Mouse (Mus musculus): Measurements from ENCODE around the gene Ncoa6.

DNA sequence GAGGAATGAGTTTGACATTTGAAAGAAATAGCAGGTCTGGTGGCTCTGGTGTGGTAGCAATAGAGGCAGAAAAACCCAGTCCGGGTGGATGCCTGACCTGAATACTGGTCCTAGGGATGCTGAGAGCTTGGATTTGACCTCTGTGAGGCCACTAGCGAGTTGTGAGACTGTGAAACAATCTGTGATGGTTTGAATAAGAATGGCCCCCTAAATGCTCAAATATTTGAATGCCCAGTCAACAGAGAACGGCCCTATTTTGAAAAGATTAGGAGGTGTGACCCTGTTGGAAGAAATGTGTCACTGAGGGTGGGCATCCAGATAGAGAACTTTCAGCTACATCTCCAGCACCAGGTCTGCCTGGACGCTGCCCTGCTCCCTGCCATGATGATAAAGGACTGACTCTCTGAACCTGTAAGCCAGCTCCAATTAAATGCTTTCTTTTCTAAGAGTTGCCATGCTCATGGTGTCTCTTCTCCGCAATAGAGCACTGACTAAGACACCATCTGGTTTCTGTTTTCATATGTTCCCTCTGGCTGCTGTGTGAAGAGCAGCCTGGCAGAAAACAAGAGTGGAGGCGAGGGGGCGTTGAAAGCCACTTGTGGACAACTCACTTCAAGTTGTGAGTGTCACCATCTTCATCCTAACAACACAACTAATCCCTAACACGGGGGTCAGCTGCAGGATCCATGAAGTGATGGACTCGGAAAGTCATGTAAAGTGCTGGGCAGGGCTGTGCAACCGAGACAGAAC lies 34.2 kb upstream of the Ncoa6 start:
- no peak for TF ChIP-seq POLR2AphosphoS2 (IDR thresholded peaks at IDR 0.05; ENCODE audit: insufficient read length, low read depth)
- no peak for TF ChIP-seq TCF12 (IDR thresholded peaks at IDR 0.05; ENCODE audit: insufficient read depth, poor library complexity, severe bottlenecking)
- TF ChIP-seq POLR2A (IDR thresholded peaks at IDR 0.05; ENCODE audit: insufficient read length, low read depth), result no peak
- no peak for TF ChIP-seq CEBPB (IDR thresholded peaks at IDR 0.05; ENCODE audit: insufficient read depth, poor library complexity, severe bottlenecking)
- TF ChIP-seq MYOG (IDR thresholded peaks at IDR 0.05; ENCODE audit: control insufficient read depth in 1 of 3, insufficient read depth in 1 of 3, insufficient read length in 2 of 3, low read depth in 2 of 3), result no peak
- no peak for TF ChIP-seq MAX (IDR thresholded peaks at IDR 0.05; ENCODE audit: low read depth)
- TF ChIP-seq E2F4 (IDR thresholded peaks at IDR 0.05; ENCODE audit: insufficient read depth), result no peak
- TF ChIP-seq SRF (IDR thresholded peaks at IDR 0.05; ENCODE audit: control insufficient read depth, insufficient read length, low read depth), result no peak
- no peak for TF ChIP-seq USF1 (IDR thresholded peaks at IDR 0.05; ENCODE audit: low read depth)
- TF ChIP-seq TCF3 (IDR thresholded peaks at IDR 0.05; ENCODE audit: insufficient read length, low read depth), result no peak

Measured in myocyte (in vitro differentiated cells).